Mouse (Mus musculus) neural tube, embryonic 13.5 days (tissue): ENCODE data around the gene Olfr70. TPM values are rescaled to one million over a fixed set of nuclear protein-coding genes. Genes with fewer than 3 reads are reported as not detected.

Source experiments
- ATAC-seq: fragments of 200-750 bp; cut with Nextera tagmentation; 2 replicates; pipeline ENCODE4 v1.8.0; 2017; ENCODE audit warnings: low read depth, mild to moderate bottlenecking, moderate TSS enrichment, moderate library complexity
- H3K27ac ChIP-seq: fragments of 300-500 bp; sonication (generic); replicated peaks from 2 replicates; pipeline ENCODE4 v1.5.1; 2015; ENCODE audit warnings: moderate library complexity, mild to moderate bottlenecking, inconsistent platforms
- H3K27me3 ChIP-seq: fragments of 300-500 bp; sonication (generic); 2 replicates; pipeline ENCODE4 v1.6.1; 2015; ENCODE audit warnings: mild to moderate bottlenecking, inconsistent platforms
- H3K36me3 ChIP-seq: fragments of 300-500 bp; sonication (generic); 2 replicates; pipeline ENCODE4 v1.6.1; 2015; ENCODE audit warnings: mild to moderate bottlenecking, inconsistent platforms
- H3K4me1 ChIP-seq: fragments of 300-500 bp; sonication (generic); replicated peaks from 2 replicates; pipeline ENCODE4 v1.6.1; 2015; ENCODE audit warnings: inconsistent platforms
- H3K4me2 ChIP-seq: fragments of 300-500 bp; sonication (generic); 2 replicates; pipeline ENCODE4 v1.6.1; 2015; ENCODE audit warnings: inconsistent platforms, mild to moderate bottlenecking, moderate library complexity
- H3K4me3 ChIP-seq: fragments of 300-500 bp; sonication (generic); 2 replicates; pipeline ENCODE4 v1.5.1; 2015; ENCODE audit warnings: mild to moderate bottlenecking, inconsistent platforms
- H3K9ac ChIP-seq: fragments of 300-500 bp; sonication (generic); 2 replicates; pipeline ENCODE4 v1.6.1; 2015; ENCODE audit warnings: moderate library complexity, mild to moderate bottlenecking, inconsistent platforms
- H3K9me3 ChIP-seq: fragments of 300-500 bp; sonication (generic); 2 replicates; pipeline ENCODE4 v1.6.1; 2016; ENCODE audit warnings: inconsistent platforms
- WGBS: fragments of 180-500 bp; shearing (Covaris S2); methylation state at CpG from one replicate; pipeline ENCODE4 v1.1.7; 2015; 5-methylcytosine and 5-hydroxymethylcytosine counted together
- polyA plus RNA-seq: library from polyadenylated mRNA; unstranded; fragments of >200 nt; fragmentation: Nextera tagmentation; extraction: Ambion mirVana; gene quantifications from 2 replicates; pipeline ENCODE4 v1.2.1, GENCODE M21; 2015

Olfr70 gene
- polyA plus RNA-seq, 1 experiment from 2014 or later, result not detected

DNA sequence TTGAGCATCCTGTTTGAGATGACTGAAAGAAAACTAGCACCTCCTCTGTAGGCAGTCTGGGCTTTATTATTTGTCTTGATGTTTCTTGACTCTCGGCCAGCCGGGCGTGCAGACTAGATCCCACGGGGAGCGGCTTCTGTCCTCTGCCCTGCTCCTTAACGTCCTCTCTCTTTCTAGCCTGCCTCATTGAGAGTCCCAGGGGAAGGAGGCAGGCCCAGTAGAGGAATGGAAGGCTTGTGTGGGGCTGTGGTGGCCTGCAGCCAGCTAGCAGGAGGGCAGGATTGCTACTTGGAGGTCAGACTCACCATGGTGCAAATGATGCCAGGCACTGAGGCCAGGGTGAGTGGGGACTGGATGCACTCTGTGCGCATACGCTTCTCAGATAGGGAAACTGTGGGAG, 3.2 kb upstream of the Olfr70 start:
- Histone ChIP-seq H3K27me3 (no peaks in the 10 kb centered on the region), H3K27ac (no peak overlapping the region), H3K4me3 (no peak overlapping the region), H3K9ac (no peak overlapping the region), H3K4me1 (no peaks in the 10 kb centered on the region), H3K4me2 (no peak overlapping the region), H3K36me3 (no peaks in the 10 kb centered on the region), H3K9me3 (no peaks in the 10 kb centered on the region)
- WGBS, result 80% methylated on average over 8 of the region's 8 CpGs
- ATAC-seq, result no peak

GRCm38 (mm10) chr4:43703439-43703838, 2.8 kb upstream of the Olfr70 start:
- ATAC-seq, result no peak
- Histone ChIP-seq H3K4me3 (no peak overlapping the region), H3K27me3 (no peaks in the 10 kb centered on the region), H3K4me2 (no peak overlapping the region), H3K36me3 (no peaks in the 10 kb centered on the region), H3K9me3 (no peaks in the 10 kb centered on the region), H3K4me1 (no peaks in the 10 kb centered on the region), H3K9ac (no peak overlapping the region), H3K27ac (no peak overlapping the region)
- 78% methylated on average over 6 of the region's 6 CpGs for WGBS

DNA sequence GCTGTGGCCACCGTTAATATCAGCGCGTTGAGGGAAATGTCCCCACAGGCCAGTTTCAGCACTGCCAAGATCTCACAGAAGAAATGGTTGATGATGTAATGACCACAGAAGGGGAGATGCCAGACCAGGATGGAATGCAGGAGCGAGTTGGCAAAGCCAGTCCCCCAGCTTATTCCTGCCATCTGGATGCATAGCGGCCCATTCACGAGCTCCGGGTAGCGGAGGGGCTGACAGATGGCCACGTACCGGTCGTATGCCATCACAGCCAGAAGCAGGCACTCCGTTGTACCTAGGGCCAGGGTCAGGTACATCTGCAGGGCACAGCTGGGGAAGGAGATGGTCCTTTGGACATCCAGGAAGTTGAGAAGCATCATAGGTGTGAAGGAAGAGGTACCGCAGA, 4.0 kb downstream of the Olfr70 start:
- 78% methylated on average over 13 of the region's 13 CpGs for WGBS

DNA sequence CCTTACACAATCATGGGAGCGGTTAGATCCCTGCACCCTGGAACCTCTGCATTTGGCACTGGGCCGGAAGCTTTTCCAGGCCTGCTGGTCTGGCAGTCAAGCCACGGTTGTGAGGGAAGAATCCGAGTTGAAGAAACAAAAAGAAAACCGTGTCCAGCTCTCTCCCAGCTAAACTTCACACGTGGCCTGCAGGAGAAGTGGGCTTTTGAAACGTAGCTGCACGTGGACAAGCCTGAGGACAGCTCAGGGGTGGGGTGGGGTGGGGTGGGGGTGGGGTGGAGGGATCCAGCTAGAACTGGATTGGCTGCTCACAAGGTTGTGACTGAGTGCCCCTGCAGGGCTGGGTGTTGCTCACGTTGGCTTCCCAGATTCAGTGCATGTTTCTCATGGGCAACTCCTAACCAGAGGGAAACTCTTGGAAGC, 5.3 kb downstream of the Olfr70 start:
- Histone ChIP-seq H3K36me3 (peaks cover 17% of the 10 kb centered on the region), H3K4me2 (no peak overlapping the region), H3K27me3 (no peaks in the 10 kb centered on the region), H3K4me1 (no peaks in the 10 kb centered on the region), H3K27ac (no peak overlapping the region), H3K4me3 (no peak overlapping the region), H3K9me3 (no peaks in the 10 kb centered on the region), H3K9ac (no peak overlapping the region)
- no peak for ATAC-seq
- WGBS, result 37% methylated on average over 9 of the region's 9 CpGs

More for the DNA sequence above, 4.0 kb downstream of the Olfr70 start:
- Histone ChIP-seq H3K9me3 (no peaks in the 10 kb centered on the region), H3K36me3 (peaks cover 11% of the 10 kb centered on the region; the same call in 1 of the 2 replicates), H3K4me2 (no peak overlapping the region), H3K27me3 (no peaks in the 10 kb centered on the region), H3K4me1 (no peaks in the 10 kb centered on the region), H3K4me3 (no peak overlapping the region), H3K9ac (no peak overlapping the region), H3K27ac (no peak overlapping the region)
- no peak; the same call in 1 of the 2 replicates for ATAC-seq

- no peak overlapping the region for H3K9ac ChIP-seq
- 93% methylated on average over 1 of the region's 1 CpGs for WGBS
- no peak for ATAC-seq
- peaks cover 23% of the 10 kb centered on the region for H3K36me3 ChIP-seq
- no peak overlapping the region for H3K4me2 ChIP-seq
- no peaks in the 10 kb centered on the region for H3K9me3 ChIP-seq
- no peaks in the 10 kb centered on the region for H3K27me3 ChIP-seq
- no peak overlapping the region for H3K4me3 ChIP-seq
- no peak overlapping the region for H3K27ac ChIP-seq
- H3K4me1 ChIP-seq, result no peaks in the 10 kb centered on the region
These were observed 6.0 kb downstream of the Olfr70 start for GRCm38 (mm10) chr4:43694439-43695248.

DNA sequence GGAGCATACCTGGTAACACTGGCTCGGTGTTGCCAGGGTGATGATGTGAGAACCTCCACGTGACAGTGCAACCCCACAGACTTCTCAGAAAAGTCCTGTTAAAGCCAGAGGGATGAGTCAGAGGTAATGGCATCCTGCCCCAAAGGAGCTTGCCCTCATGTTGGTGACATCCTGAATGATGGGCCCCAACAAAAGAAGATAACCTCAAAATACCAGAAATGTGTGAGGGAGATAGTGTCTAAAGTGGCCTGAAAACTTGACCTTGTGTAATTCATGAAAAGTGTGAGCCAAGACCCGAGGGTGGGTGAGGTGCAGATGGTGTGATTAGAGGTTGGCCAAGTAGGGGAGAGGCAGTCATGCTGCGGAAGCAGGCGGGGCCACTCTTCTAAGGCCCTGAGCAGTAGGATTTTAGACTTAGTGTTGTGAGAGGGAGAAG, 6.8 kb downstream of the Olfr70 start:
- no peak for ATAC-seq
- Histone ChIP-seq H3K36me3 (peaks cover 31% of the 10 kb centered on the region), H3K9me3 (no peaks in the 10 kb centered on the region), H3K27me3 (no peaks in the 10 kb centered on the region), H3K9ac (no peak overlapping the region), H3K27ac (no peak overlapping the region), H3K4me1 (no peaks in the 10 kb centered on the region), H3K4me2 (no peak overlapping the region), H3K4me3 (no peak overlapping the region)
- WGBS, result 87% methylated on average over 5 of the region's 5 CpGs

- ATAC-seq, result no peak
- 80% methylated on average over 5 of the region's 5 CpGs for WGBS
- no peak overlapping the region for H3K4me3 ChIP-seq
- no peak overlapping the region for H3K4me2 ChIP-seq
- peaks cover 56% of the 10 kb centered on the region for H3K36me3 ChIP-seq
- no peaks in the 10 kb centered on the region for H3K4me1 ChIP-seq
- H3K9ac ChIP-seq, result no peak overlapping the region
- no peaks in the 10 kb centered on the region for H3K27me3 ChIP-seq
- no peak overlapping the region for H3K27ac ChIP-seq
- H3K9me3 ChIP-seq, result no peaks in the 10 kb centered on the region
These were observed 9.6 kb downstream of the Olfr70 start for GRCm38 (mm10) chr4:43691026-43691425.

- H3K4me3 ChIP-seq, result no peak overlapping the region
- H3K9me3 ChIP-seq, result no peaks in the 10 kb centered on the region
- H3K4me2 ChIP-seq, result no peak overlapping the region
- H3K27me3 ChIP-seq, result no peaks in the 10 kb centered on the region
- no peak overlapping the region for H3K9ac ChIP-seq
- H3K4me1 ChIP-seq, result no peaks in the 10 kb centered on the region
- ATAC-seq, result no peak
- WGBS, result 94% methylated on average over 17 of the region's 17 CpGs
- peaks cover 66% of the 10 kb centered on the region for H3K36me3 ChIP-seq
- H3K27ac ChIP-seq, result no peak overlapping the region
These were observed 10.6 kb downstream of the Olfr70 start for GRCm38 (mm10) chr4:43690021-43690420.

DNA sequence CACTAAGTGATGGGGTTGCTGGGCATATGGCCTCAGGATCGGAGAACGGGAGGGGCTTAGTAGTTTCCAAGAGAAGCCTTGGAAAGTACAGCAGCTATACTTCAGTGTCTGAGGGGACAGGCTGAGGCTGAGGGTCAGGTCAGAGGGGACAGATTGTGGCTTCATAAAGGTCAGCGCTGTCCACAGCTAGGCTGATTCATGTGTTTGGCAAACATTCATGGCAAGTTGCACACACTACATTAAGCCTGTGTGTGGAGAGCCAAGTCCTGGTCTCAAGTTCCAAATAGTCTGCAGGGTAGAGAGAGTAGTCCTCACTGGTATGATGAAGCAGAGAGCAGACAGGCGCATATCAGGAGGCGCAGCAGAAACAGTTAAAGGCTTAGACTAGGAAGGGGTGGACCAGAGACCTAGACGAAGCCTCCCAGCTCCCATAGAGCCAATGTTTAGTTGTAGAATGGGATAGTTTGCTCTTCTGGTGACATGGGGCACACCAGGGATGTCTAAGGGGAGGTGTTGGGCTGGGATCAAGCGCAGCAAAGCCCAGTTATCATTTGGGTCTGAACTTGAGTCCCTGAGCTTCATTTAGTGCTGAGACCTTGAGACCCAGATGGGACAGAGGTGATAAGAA, 21.1 kb downstream of the Olfr70 start:
- no peaks in the 10 kb centered on the region for H3K27me3 ChIP-seq
- WGBS, result 91% methylated on average over 7 of the region's 7 CpGs

GRCm38 (mm10) chr4:43678541-43678940, 22.1 kb downstream of the Olfr70 start:
- WGBS, result 94% methylated on average over 6 of the region's 6 CpGs

More for the DNA sequence above, 21.1 kb downstream of the Olfr70 start:
- Histone ChIP-seq H3K4me3 (no peak overlapping the region), H3K9me3 (no peaks in the 10 kb centered on the region), H3K4me1 (no peaks in the 10 kb centered on the region), H3K27ac (no peak overlapping the region), H3K4me2 (no peak overlapping the region), H3K9ac (no peak overlapping the region), H3K36me3 (peaks cover 98% of the 10 kb centered on the region)
- no peak for ATAC-seq

GRCm38 (mm10) chr4:43675608-43676007, 25.0 kb downstream of the Olfr70 start:
- Histone ChIP-seq H3K4me1 (peaks cover 32% of the 10 kb centered on the region), H3K27ac (no peak overlapping the region), H3K27me3 (no peaks in the 10 kb centered on the region), H3K9ac (no peak overlapping the region), H3K4me3 (no peak overlapping the region), H3K36me3 (peaks cover 68% of the 10 kb centered on the region), H3K9me3 (no peaks in the 10 kb centered on the region), H3K4me2 (no peak overlapping the region)
- 82% methylated on average over 4 of the region's 4 CpGs for WGBS
- no peak for ATAC-seq

More at GRCm38 (mm10) chr4:43678541-43678940, 22.1 kb downstream of the Olfr70 start:
- no peak overlapping the region for H3K4me3 ChIP-seq
- H3K4me2 ChIP-seq, result no peak overlapping the region
- no peak for ATAC-seq
- no peak overlapping the region for H3K9ac ChIP-seq
- H3K4me1 ChIP-seq, result 0 out of 2 replicates have a peak, but pooled peaks cover 3% of the 10 kb centered on the region
- no peaks in the 10 kb centered on the region for H3K9me3 ChIP-seq
- no peaks in the 10 kb centered on the region for H3K27me3 ChIP-seq
- H3K27ac ChIP-seq, result no peak overlapping the region
- peaks cover 96% of the 10 kb centered on the region for H3K36me3 ChIP-seq

GRCm38 (mm10) chr4:43674974-43675373, 25.6 kb downstream of the Olfr70 start:
- H3K27ac ChIP-seq, result no peak overlapping the region
- H3K4me2 ChIP-seq, result no peak overlapping the region
- H3K36me3 ChIP-seq, result peaks cover 62% of the 10 kb centered on the region
- H3K27me3 ChIP-seq, result no peaks in the 10 kb centered on the region
- H3K4me1 ChIP-seq, result peaks cover 38% of the 10 kb centered on the region
- H3K9ac ChIP-seq, result no peak overlapping the region
- ATAC-seq, result no peak
- H3K4me3 ChIP-seq, result no peak overlapping the region
- H3K9me3 ChIP-seq, result no peaks in the 10 kb centered on the region
- 78% methylated on average over 5 of the region's 5 CpGs for WGBS
